Mouse (Mus musculus): ENCODE data around the gene Pds5a. TPM values are rescaled to one million over a fixed set of nuclear protein-coding genes. Genes with fewer than 3 reads are reported as not detected.

The Pds5a gene
- polyA plus RNA-seq, 1 experiment from 2014 or later, result 57.1 TPM

DNA sequence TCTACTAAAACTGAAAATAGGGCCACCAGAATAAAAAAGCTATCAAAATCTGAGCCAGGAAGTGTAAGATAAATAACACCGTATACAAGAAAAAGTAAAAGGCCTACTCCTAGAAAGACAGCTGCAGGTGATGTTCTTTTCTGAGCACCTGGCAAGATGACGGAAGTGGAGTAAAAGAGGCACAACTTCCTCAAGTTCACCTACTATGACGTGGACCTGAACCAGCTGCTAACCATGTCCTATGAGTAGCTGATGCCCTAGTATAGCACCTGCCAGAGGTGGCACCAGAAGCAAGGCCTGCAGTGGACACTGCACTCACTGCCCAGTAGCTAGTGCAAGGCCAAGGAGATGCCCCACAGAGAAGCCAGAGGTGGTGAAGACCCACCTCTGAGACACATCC is 9.3 kb downstream of the Pds5a start:
- Histone ChIP-seq H3K4me1 (no peaks in the 10 kb centered on the region; the same call in 1 of the 2 replicates), H3K27me3 (replicated peaks) (no peaks in the 10 kb centered on the region), H3K9ac (no peak overlapping the region), H3K36me3 (peaks cover 8% of the 10 kb centered on the region; the same call in 1 of the 2 replicates), H3K4me2 (no peak overlapping the region), H3K9me3 (no peaks in the 10 kb centered on the region), H3K4me3 (replicated peaks) (no peak overlapping the region), H3K27ac (no peak overlapping the region)
- ATAC-seq (ENCODE audit: insufficient read depth, low FRiP score, low read depth), result no peak
- 82% methylated on average over 3 of the region's 3 CpGs for WGBS

DNA sequence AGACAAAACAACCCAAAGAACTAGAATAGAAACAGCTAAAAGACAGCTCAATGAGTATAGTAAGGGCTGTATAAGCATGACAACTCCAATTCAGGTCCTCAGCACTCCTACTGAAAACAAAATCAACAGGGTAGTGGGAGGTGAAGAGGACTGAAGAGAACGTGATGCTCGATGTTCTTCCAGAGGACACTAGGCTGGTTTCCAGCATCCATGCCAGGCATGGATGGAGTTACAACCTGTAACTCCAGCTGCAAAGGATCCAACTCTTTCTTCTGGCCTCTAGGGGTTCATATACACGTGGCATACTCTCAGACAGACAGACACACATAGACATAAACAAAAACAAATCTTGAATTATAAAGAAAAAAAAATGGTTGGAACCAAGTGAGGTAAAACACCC is 11.3 kb downstream of the Pds5a start:
- Histone ChIP-seq H3K36me3 (no peaks in the 10 kb centered on the region), H3K9me3 (no peaks in the 10 kb centered on the region), H3K27me3 (replicated peaks) (no peaks in the 10 kb centered on the region), H3K4me2 (no peak overlapping the region), H3K4me1 (no peaks in the 10 kb centered on the region; the same call in 1 of the 2 replicates), H3K27ac (no peak overlapping the region), H3K9ac (no peak overlapping the region), H3K4me3 (replicated peaks) (no peak overlapping the region)
- 72% methylated on average over 3 of the region's 3 CpGs for WGBS
- no peak for ATAC-seq (ENCODE audit: insufficient read depth, low FRiP score, low read depth)

DNA sequence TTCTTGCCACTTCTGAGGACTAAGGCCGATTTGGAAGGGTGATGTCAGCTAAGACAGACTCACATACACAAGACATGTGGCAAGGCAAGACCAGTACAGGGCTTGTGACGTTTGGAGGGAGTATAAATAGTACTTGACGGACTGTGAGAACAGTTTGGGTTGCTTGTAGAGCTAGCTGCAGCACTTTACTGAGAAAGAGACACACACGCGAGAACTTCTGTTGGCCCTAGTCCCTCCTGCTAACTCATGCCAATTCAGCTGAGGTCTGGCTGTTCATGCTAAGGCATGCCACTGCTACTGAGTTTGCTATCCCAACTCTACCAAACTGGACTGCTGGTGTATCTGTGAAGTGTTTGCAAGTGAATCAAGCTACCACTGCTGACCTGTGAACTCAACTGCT is 19.2 kb downstream of the Pds5a start:
- WGBS, result 89% methylated on average over 5 of the region's 5 CpGs
- ATAC-seq (ENCODE audit: insufficient read depth, low FRiP score, low read depth), result no peak
- H3K4me2 ChIP-seq, result no peak overlapping the region
- H3K27ac ChIP-seq, result no peak overlapping the region
- no peak overlapping the region for H3K4me3 ChIP-seq (replicated peaks)
- no peaks in the 10 kb centered on the region for H3K27me3 ChIP-seq (replicated peaks)
- 0 out of 2 replicates have a peak, but pooled peaks cover 8% of the 10 kb centered on the region for H3K36me3 ChIP-seq
- no peaks in the 10 kb centered on the region for H3K4me1 ChIP-seq
- H3K9ac ChIP-seq, result no peak overlapping the region
- no peaks in the 10 kb centered on the region for H3K9me3 ChIP-seq

DNA sequence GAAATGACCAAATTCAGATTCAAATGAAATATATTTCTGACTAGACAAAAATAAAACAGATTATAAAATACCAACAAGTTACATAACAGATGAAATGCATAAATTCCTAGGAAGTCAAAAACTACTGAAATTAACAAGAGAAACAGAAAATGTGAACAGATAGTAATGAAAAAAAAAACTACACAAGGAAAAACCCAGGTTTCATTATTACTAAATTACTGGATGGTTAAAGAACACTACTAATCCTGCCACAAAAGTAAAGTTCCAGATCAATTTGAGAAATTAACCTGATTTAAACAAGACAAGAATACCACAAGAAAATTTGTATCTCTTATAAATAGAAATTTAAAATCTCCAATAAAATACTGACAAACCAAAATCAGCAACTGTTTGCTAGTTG is 25.9 kb downstream of the Pds5a start:
- Histone ChIP-seq H3K36me3 (0 out of 2 replicates have a peak, but pooled peaks cover 8% of the 10 kb centered on the region), H3K27ac (no peak overlapping the region), H3K4me1 (no peaks in the 10 kb centered on the region), H3K9ac (no peak overlapping the region), H3K27me3 (replicated peaks) (no peaks in the 10 kb centered on the region), H3K4me2 (no peak overlapping the region), H3K9me3 (no peaks in the 10 kb centered on the region), H3K4me3 (replicated peaks) (no peak overlapping the region)
- no peak for ATAC-seq (ENCODE audit: insufficient read depth, low FRiP score, low read depth)

DNA sequence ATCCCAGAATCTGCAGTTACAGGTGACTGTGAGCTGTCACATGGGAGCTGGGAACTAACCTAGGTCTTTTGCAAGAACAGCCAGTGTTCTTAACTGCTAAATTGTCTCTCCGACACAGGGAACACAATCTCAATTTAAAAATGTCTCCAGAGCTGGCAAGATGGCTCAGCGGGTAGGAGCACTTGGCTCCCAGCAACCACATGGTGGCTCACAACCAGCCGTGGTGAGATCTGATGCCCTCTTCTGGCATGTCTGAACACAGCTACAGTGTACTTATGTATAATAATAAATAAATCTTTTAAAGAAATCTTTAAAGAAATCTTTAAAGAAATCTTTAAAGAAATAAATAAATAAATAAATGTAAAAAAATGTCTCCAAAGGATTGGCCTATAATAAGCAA is 30.4 kb downstream of the Pds5a start:
- no peak overlapping the region for H3K9ac ChIP-seq
- no peak overlapping the region for H3K4me2 ChIP-seq
- H3K4me1 ChIP-seq, result no peaks in the 10 kb centered on the region
- no peaks in the 10 kb centered on the region for H3K36me3 ChIP-seq
- H3K27ac ChIP-seq, result no peak overlapping the region
- ATAC-seq (ENCODE audit: insufficient read depth, low FRiP score, low read depth), result no peak
- no peaks in the 10 kb centered on the region for H3K9me3 ChIP-seq
- H3K27me3 ChIP-seq (replicated peaks), result no peaks in the 10 kb centered on the region
- 84% methylated on average over 3 of the region's 3 CpGs for WGBS
- no peak overlapping the region for H3K4me3 ChIP-seq (replicated peaks)

DNA sequence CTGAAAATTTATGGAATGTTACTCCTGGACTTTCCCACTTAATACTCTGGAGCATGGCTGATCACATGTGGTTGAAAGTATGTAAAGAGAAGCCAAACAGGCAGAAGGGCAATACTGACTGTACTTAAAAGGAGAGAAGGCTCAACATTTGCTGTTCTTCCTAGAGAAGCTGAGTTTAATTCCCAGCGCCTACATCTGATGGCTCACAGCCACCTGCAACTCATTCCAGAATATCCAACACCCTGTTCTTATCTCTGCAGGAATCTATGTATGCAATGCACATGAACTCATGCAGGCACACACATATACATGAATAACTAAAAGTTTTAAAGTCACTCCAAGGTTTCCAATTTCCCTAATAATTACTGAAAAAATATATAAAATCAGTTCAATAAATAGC is 32.7 kb downstream of the Pds5a start:
- Histone ChIP-seq H3K4me1 (no peaks in the 10 kb centered on the region), H3K27ac (no peak overlapping the region), H3K27me3 (replicated peaks) (no peaks in the 10 kb centered on the region), H3K9me3 (no peaks in the 10 kb centered on the region), H3K36me3 (0 out of 2 replicates have a peak, but pooled peaks cover 2% of the 10 kb centered on the region), H3K9ac (no peak overlapping the region), H3K4me3 (replicated peaks) (no peak overlapping the region), H3K4me2 (no peak overlapping the region)
- ATAC-seq (ENCODE audit: insufficient read depth, low FRiP score, low read depth), result no peak
- 86% methylated on average over 1 of the region's 1 CpGs for WGBS

DNA sequence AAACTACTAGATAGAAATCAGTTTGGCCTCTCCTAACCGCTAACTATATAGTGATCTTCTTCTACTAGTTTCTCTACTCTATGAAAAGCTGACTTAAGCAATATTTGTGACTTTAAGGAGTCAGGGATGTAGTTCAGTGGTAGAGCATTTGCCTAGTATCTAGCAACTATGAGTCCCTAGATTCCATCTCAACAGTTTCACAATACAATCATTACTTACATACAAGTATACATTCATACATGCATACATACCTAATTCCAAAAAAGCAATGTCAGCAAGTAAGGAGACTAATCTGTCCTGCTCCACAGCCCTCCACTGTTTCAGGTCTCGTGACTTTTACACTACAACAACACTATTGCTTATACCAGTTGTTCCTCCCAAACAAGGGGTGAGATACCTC is 36.1 kb downstream of the Pds5a start:
- H3K4me2 ChIP-seq, result no peak overlapping the region
- H3K27ac ChIP-seq, result no peak overlapping the region
- H3K9me3 ChIP-seq, result no peaks in the 10 kb centered on the region
- H3K4me1 ChIP-seq, result no peaks in the 10 kb centered on the region
- no peak overlapping the region for H3K4me3 ChIP-seq (replicated peaks)
- H3K9ac ChIP-seq, result no peak overlapping the region
- 95% methylated on average over 2 of the region's 2 CpGs for WGBS
- H3K27me3 ChIP-seq (replicated peaks), result no peaks in the 10 kb centered on the region
- no peak for ATAC-seq (ENCODE audit: insufficient read depth, low FRiP score, low read depth)
- H3K36me3 ChIP-seq, result 0 out of 2 replicates have a peak, but pooled peaks cover 5% of the 10 kb centered on the region

DNA sequence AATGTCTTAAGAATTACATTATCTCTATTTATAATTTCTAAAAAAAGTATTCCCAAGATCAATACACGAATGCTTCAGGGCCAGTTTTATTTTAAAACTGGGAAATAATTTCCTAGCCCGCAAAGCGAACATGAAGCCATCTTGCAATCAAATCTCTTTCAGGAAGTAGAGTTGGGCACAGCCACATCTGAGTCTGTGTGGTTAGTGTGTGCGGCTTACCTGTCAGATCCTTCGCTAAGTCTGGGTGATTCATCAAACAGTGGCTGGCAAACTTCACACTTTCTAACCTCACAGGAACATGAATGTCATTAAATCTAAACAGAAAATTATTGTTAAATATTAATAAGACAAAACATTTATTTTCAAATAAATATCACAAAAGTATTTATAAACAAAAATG is 44.3 kb downstream of the Pds5a start:
- Histone ChIP-seq H3K4me1 (no peaks in the 10 kb centered on the region), H3K4me3 (replicated peaks) (no peak overlapping the region), H3K27ac (no peak overlapping the region), H3K9me3 (no peaks in the 10 kb centered on the region), H3K36me3 (peaks cover 24% of the 10 kb centered on the region), H3K9ac (no peak overlapping the region), H3K27me3 (replicated peaks) (no peaks in the 10 kb centered on the region), H3K4me2 (no peak overlapping the region)
- WGBS, result 93% methylated on average over 5 of the region's 5 CpGs
- ATAC-seq (ENCODE audit: insufficient read depth, low FRiP score, low read depth), result no peak

DNA sequence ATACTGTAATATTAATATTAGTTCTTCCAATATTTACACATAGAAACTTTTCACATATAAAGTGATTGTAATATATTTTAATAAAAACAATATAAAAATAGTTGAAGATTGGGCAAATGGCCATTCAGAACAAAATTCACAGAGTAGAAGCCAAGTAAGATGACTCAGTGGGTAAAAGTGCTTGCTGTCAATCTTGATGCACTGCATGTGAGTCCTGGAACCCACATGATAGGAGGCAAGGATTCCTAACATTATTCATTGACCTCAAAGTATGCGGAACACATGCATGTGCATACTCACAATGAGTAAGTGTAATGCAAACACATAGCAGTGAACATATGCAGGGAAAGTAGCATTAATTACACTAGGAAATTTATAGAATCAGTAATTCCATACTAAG is 59.2 kb downstream of the Pds5a start:
- no peak overlapping the region for H3K9ac ChIP-seq
- no peak overlapping the region for H3K4me2 ChIP-seq
- 98% methylated on average over 1 of the region's 1 CpGs for WGBS
- no peaks in the 10 kb centered on the region for H3K4me1 ChIP-seq
- ATAC-seq (ENCODE audit: insufficient read depth, low FRiP score, low read depth), result no peak
- H3K27me3 ChIP-seq (replicated peaks), result no peaks in the 10 kb centered on the region
- no peak overlapping the region for H3K4me3 ChIP-seq (replicated peaks)
- H3K9me3 ChIP-seq, result no peaks in the 10 kb centered on the region
- no peak overlapping the region for H3K27ac ChIP-seq
- peaks cover 20% of the 10 kb centered on the region for H3K36me3 ChIP-seq

DNA sequence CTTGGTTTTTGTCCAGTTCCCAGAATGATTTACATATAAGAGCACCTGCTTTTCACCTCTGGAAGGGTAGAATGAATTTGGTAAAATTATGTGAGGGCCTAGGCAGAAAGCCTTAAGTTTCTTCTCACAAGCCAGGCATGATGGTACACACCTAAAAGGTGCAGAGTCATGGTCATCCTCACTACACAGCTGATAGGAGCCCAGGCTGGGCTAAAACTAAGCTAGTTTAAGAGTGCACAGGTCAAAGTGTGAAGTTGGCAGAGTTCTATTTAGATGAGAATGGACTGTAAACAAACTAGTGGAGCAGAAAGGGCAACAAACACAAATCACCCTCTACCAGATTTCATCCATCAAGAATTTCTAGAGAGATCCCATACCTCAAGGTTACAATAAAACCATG is 73.7 kb downstream of the Pds5a start:
- no peak overlapping the region for H3K9ac ChIP-seq
- ATAC-seq (ENCODE audit: insufficient read depth, low FRiP score, low read depth), result no peak
- H3K9me3 ChIP-seq, result no peaks in the 10 kb centered on the region
- no peaks in the 10 kb centered on the region for H3K27me3 ChIP-seq (replicated peaks)
- peaks cover 20% of the 10 kb centered on the region for H3K36me3 ChIP-seq
- H3K4me3 ChIP-seq (replicated peaks), result no peak overlapping the region
- no peaks in the 10 kb centered on the region for H3K4me1 ChIP-seq
- no peak overlapping the region for H3K27ac ChIP-seq
- no peak overlapping the region for H3K4me2 ChIP-seq

DNA sequence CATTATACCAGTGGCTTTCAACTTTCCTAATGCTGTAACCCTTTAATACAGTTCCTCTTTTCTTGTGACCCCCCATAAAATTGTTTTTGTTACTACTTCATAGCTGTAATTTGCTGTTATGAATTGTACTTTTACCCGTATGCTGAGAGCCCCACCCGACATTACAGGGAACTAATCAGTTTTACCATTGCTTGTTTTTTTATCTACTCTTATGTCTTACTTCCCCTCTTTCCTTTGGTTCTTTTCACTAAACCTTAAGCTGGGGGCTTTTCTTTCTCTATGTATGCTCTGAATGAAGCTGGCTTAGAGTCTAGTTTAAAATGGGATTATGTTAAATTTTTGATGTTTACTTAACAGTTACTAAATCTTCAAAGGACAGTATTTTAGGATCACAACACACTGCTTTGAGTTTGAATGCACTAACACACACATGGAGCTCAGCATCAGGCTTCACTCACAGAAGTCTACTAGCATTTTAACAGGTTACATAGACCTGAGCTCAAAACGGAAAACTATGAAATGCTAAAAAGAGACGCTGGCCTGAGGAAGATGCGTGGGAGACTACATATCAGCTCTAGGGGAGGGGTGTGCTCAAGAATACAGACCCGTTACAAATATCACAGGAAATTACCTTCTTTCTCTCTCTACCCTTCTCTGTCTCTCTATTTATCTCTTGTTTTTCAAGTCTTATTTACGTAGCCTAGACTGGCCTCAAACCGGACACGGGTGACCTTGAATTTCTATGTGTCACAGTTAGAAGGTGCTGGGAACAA is 84.7 kb downstream of the Pds5a start:
- ATAC-seq (ENCODE audit: insufficient read depth, low FRiP score, low read depth), result no peak
- H3K9ac ChIP-seq, result no peak overlapping the region
- no peaks in the 10 kb centered on the region for H3K27me3 ChIP-seq (replicated peaks)
- no peaks in the 10 kb centered on the region for H3K9me3 ChIP-seq
- no peak overlapping the region for H3K4me3 ChIP-seq (replicated peaks)
- no peak overlapping the region for H3K4me2 ChIP-seq
- 69% methylated on average over 9 of the region's 9 CpGs for WGBS
- H3K36me3 ChIP-seq, result peaks cover 31% of the 10 kb centered on the region
- H3K4me1 ChIP-seq, result no peaks in the 10 kb centered on the region
- H3K27ac ChIP-seq, result no peak overlapping the region

DNA sequence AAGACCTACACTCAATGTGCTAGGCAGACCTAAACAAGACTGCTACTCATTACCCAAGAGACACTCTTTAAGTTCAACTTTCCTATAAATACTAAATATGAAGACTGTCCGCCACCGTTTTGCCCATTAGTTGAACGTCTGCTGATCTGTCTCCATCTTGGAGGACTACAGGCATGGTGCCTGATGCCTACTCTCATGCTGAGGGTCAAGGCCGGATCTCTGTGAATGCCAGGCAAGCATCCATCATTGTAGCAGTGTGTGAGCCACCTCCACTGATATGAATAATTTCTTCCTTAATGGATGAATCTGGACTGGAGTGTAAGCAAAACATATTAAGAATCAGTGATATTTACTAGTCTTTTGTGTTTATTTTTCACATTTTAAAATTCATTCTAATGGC is 87.5 kb downstream of the Pds5a start:
- Histone ChIP-seq H3K4me2 (no peak overlapping the region), H3K4me3 (replicated peaks) (no peak overlapping the region), H3K36me3 (peaks cover 23% of the 10 kb centered on the region; the same call in 1 of the 2 replicates), H3K9me3 (no peaks in the 10 kb centered on the region), H3K27ac (no peak overlapping the region), H3K4me1 (no peaks in the 10 kb centered on the region), H3K27me3 (replicated peaks) (no peaks in the 10 kb centered on the region), H3K9ac (no peak overlapping the region)
- no peak for ATAC-seq (ENCODE audit: insufficient read depth, low FRiP score, low read depth)
- WGBS, result 80% methylated on average over 4 of the region's 4 CpGs

DNA sequence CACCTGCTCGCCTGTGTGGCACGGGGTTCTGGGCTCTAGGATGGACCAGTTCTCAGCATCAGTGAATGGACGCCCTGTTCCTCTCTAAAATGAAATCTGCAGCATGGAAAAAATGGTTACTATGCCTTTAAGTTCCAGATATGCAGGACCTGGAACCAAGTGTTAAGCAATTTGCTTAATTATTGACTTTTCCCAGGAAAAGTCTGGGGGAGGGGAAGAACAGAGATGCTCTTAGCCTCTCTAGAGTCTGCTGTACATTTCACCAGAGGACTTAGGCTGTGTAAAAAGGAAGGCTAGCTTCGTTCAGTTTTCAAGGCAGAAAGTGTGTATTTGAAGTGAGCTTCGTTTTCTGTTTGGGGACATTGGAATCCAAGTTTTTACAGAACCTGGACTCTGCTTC is 88.3 kb downstream of the Pds5a start:
- Histone ChIP-seq H3K4me1 (no peaks in the 10 kb centered on the region), H3K9me3 (no peaks in the 10 kb centered on the region), H3K9ac (no peak overlapping the region), H3K27ac (no peak overlapping the region), H3K27me3 (replicated peaks) (no peaks in the 10 kb centered on the region), H3K4me3 (replicated peaks) (no peak overlapping the region), H3K36me3 (peaks cover 17% of the 10 kb centered on the region; the same call in 1 of the 2 replicates), H3K4me2 (no peak overlapping the region)
- no peak for ATAC-seq (ENCODE audit: insufficient read depth, low FRiP score, low read depth)
- 80% methylated on average over 5 of the region's 5 CpGs for WGBS
